Mouse (Mus musculus) urinary bladder, postnatal 4 days (tissue): ENCODE data around the gene Ivd.

ENCODE experiments used
- DNase-seq, 2 experiments: peaks; one replicate each; pipeline ENCODE4 v3.0.0; 2021 to 2022; ENCODE audit warnings: low spot score in 2 of 2

The Ivd gene

DNA sequence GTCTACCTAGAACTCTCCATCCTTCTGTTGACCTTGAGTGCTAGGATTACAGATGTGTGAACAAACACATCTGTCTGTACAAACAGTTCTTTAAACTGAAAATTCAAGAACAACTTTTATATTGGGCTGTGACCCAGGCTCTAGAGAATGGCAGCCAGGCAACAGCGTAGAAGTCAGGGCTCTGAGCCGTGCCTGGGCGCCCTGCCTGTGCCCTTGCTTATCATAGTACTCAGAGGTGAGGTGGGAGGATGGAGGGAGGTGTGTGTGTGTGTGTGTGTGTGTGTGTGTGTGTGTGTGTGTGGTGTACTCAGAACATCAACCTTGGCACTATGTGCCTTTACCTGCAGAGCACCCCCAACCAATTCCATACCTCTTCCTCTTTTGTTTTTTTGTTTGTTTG lies 46.0 kb downstream of the Ivd start:
- DNase-seq = no peak

DNA sequence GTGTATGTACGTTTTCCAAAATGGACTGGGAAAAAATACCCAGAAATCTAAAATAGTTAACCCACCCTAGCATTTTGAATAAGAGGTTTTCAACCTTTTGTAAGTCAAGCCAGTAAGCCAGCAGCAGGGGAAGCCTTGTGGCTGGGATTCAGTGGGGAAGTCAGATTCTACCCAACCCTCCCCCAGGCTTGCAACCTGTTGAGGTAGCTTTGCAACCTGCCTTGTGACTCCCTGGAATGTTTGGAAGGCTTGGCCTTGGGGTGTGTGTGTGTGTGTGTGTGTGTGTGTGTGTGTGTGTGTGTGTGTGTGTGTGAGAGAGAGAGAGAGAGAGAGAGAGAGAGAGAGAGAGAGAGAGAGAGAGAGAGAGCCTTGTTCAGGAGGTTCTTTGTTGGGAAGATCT lies 47.4 kb downstream of the Ivd start:
- no peak for DNase-seq

DNA sequence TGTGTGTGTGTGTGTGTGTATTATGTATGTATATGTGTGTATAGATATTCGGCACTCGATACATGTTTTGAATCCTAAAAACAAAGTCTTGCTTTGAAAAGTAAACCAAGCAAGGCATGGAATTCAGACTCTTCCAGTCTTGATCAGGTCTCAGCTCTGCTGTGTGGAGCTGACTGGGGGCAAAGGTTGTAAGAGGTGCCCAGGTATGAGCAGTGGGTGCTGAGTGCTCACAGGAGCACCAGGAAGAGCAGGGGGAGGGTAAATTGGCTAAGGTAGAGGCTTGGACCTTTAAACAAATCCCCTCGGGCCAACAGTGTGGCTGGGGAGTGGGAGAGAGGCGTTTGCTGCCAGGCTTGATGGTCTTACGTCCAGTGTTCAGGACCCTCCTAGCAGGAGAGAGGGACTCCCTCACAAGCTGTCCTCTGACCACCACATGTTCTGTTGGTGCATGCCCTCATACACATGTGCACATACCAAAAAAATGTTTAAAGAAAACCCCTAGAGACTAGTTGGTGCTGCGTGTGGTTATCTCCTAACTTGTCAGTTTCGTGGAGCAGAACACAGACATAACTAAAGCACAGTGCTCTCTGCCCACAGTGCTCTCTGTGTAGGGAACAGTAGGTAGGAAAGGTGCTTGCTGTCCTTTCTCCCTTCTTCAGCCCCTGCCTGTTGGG lies 49.0 kb downstream of the Ivd start:
- DNase-seq = no peak

DNA sequence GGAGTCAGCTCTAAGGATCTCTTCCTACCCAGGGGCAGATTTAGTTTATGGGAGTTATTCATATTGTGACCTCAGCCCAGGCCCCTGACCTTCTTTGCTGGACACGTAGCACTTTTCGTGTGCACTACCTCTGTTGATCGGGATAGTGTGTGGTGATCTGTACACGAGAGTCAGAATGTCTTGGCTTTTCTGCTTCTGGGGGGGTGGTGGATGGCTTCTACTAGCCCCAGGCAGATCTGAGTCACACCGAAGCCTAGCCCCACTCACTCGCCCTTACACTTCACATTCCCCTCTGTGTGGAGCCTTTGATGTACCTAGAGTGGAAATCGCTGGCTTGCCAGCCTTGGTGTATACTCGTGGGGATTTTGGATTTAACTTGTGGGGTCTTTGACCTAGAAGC lies 51.0 kb downstream of the Ivd start:
- no peak for DNase-seq

DNA sequence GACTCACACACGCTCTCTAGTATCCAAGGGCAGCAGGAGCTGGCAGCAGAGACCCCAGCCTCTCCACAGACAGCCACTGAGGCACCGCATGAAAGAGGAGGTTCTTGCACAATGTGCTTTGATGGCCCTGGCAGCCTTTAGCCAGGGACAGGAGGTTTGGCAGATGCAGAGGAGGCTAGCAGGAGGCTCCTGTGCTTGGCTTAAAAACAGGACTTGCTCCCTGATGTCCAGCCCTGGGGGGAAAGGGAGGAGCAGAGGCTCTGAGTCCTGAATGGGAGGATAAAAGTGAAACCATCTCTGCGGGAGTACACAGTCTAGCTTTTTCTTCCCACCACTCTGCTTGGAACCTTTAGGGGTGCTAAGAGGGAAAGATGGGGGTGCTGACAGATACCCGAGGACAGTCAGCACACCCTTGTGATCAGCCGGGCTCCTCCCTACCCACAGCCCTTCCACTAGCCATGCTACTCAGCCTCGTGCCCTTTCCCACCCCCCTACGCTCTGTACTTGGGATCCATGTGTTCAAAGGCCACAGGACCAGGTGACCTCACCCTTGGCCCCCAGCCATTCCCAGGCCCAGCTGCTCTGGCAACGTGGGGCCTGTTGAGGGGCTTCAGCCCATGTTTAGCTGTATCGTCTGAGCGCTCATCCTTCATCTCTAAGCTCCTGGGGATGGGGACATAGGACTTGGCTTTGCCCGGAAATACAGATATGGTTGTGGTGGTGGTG lies 52.0 kb downstream of the Ivd start:
- DNase-seq = no peak

DNA sequence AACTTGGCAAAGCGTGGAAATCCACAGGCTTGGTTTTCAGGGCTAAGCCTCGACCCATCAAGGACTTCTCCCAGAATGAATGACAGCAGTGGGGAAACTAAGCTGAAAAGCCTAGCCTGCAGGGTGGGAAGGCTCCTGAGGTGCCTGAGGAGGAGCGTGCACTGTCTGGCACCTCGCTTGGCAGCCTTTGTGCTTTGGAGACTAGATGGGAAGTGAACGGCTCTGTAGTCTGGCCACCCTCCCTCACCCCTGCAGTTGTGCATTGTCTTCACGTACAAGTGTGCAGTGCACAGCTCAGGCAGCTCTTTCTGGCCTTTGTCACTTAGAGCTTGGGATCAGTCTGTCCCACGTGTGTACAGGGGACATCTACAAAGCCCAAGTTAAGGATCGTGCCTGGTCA lies 52.9 kb downstream of the Ivd start:
- DNase-seq = no peak

DNA sequence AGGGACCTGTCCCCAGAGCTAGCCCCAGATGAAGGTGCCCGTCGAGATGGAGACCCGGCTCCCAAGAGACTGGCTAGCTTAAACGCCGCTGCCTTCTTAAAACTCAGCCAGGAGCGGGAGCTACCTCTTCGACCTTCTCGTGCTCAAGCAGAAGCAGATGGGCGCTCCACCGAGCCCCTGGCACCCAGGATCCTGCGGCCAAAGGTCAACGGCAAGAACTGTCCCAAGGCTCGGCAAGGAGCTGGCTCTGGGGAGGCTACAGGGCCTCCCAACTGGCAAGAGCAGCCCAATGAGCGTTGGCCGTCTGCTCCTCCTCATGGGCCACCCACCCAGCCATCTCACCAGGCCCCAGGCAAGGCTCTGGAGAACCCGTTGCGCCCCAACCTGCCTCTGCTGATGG lies 54.7 kb downstream of the Ivd start:
- no peak for DNase-seq

DNA sequence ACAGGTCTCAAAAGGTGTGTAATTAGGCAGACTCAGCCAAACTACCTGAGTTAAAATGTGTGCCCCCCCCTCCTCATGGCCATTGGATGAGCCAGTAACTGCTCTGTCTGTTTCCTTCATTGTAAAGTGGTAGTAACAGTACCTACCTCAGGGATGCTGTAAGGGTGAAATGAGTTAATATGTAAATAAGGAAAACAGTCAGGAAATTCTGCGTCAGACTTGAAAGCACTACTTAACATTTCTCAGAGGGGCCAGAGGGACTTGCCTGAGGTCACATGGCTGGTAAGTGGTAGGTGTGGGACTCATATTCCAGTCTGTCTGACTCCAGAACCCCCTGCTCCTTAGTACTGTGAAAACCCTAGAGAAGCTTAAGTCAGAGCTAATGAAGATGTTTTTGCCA lies 56.8 kb downstream of the Ivd start:
- no peak for DNase-seq

DNA sequence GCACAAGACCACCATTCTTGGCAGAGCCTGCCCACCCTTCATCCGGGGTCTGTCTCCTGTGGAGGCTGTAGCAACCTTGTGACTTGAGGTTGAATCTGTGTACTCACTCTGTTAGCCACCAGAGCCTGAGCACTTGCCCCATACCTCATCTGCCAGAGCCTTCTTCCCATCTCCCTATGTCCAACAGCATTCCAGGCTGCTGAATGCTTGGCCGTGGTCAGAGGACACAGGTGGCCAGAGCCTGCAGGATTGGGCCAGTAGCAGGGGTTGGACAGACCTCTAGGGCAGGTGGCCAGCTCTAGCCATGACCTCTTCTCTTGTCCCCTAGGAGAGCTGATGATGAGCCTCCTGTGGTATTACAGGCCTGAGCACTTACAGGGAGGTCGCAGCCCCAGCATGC lies 58.7 kb downstream of the Ivd start:
- DNase-seq = no peak

DNA sequence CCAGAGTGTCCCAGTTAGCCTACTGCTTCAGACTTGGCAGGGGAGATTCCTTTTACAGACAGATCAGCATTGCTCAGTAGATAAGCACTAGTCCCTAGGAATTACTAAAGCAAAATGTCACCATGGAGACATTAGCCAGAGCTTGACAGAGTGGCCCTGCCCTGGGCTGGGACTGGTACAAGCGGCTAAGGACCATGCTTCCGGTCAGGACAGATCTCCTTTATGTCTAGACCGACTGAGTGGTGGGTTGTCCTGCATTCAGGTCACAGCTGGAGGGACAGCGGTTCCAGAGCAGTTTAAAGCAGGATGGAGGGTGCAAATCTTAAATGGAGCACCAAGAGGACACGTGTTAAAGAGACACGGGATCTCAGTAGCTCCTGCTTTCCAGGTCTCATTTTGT lies 64.2 kb downstream of the Ivd start:
- no peak for DNase-seq

DNA sequence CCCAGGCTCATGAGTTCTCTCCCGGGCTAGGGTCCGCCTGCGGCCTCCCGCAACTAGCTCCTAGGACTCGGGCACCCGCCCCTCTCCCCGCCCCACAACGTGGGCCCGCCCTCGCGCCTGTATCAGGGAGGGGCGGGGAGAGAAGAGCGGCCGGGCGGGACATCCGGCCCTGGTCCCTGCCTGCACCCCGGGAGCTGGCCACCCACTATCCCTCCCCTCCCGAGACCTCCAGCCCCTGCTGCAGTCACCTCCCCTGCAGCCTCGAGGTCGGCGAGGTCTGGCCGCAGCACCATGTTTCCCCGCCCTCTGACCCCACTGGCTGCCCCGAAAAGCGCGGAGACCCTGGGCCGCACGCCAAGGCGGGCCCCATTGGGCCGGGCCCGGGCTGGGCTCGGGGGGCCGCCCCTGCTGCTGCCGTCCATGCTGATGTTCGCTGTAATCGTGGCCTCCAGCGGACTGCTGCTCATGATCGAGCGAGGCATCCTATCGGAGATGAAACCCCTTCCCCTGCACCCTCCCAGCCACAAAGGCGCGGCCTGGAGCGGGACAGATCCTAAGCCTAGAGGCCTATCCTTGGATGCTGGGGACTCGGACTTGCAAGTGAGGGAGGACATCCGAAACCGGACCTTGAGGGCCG lies 64.7 kb downstream of the Ivd start, which contains the start of gene Chst14:
TSS of gene Chst14 (plus strand) at position 136 of the 637 bp plus-strand sequence.
- peak; percentile 78 to 80 for DNase-seq

DNA sequence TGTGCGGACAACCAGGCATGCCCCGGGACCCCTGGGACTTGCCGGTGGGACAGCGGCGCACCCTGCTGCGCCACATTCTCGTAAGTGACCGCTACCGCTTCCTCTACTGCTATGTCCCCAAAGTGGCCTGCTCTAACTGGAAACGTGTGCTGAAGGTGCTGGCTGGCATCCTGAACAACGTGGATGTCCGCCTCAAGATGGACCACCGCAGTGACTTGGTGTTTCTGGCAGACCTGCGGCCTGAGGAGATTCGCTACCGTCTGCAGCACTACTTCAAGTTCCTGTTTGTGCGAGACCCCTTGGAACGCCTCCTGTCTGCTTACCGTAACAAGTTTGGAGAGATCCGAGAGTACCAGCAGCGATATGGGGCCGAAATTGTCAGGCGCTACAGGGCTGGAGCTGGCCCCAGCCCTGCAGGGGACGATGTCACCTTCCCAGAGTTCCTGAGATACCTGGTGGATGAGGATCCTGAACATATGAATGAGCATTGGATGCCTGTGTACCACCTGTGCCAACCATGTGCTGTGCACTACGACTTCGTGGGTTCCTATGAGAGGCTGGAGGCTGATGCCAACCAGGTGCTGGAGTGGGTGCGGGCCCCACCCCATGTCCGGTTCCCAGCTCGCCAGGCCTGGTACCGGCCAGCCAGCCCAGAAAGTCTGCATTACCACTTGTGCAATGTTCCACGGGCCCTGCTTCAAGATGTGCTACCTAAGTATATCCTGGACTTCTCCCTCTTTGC lies 65.4 kb downstream of the Ivd start:
- no peak for DNase-seq
